Mouse (Mus musculus) kidney, adult 8-10 months (tissue): Measurements from ENCODE around the gene Rps12-ps3.
A peak's percentile ranks its signal among the peaks of the same experiment; 100 is the strongest.

Experiments
- DNase-seq, 2 experiments: peaks; one replicate each; pipeline ENCODE4 v3.0.0; 2022

Rps12-ps3 gene

DNA sequence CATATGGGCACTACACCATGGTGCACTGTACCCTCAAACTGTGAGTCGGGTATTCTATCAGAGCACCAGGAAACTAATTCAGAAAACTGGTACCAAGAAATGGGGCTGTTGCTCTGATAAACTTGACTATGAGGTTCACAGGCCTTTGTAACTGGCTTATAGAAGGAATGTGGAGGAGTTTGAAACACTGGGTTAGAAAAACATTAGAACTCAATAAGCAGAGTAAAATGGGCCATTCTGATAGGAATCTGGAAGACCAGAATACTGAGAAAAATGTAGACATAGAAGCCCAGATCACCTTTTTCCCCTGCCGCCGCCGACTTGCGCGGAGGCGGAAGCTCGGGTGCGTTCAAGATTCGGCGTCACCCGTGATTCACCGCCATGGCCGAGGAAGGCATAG is at the start of gene Rps12-ps3:
Rps12-ps3 (plus strand) TSS at position 301 of the 400 bp plus-strand sequence.
- DNase-seq: no peak

DNA sequence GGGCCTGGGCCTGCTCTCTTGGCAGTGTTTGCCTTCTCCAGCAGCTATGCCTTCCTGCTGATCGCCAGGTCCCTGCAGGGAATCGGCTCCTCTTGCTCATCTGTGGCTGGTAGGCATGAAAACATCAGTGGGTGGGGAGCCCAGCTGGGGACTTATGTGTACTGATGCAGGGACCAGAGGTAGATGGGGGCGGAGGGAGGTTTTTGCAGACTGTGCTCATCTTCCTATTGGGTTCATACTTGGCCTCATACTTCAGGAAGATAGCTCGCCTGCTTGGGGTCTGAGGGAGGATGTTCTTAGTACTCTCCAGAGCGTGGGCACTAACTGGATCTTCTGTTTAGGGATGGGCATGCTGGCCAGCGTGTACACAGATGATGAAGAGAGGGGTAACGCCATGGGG is 48.9 kb upstream of the Rps12-ps3 start:
- no peak for DNase-seq

DNA sequence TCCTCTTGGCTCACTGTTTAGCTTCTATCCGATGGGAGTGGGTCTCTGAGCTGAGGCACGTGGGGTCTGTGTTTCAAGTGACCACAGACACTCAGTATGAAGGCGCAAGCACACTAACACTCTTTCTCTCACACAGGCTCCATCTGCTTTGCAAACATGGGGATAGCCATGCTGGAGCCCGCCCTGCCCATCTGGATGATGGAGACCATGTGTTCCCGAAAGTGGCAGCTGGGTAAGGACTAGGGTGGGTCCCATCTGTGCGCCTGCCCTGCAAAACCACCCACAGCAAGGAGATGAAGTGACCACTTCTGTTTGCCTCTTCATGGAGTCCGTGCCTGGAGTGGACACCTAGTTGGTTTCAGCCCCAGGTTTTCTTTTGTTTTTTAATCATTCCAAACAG is 45.7 kb upstream of the Rps12-ps3 start:
- no peak for DNase-seq

DNA sequence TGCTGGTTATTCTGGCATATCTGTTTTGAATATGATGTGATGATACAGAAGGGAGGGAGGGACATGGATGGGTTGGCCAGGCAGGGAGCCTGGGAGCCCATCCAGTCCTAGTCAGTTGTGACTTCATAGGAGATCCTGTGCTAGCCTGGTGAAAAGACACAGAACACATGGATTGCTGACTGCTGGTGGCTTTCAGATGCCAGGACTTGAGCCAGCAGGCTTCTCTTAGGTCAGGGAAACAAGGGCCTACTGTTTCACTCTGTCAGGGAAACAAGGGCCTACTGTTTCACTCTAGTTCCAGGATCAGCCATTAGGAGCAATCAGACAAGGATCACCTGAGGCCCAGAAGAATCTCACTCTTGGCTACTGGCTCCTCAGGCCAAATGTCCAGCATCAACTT is 41.2 kb upstream of the Rps12-ps3 start:
- no peak for DNase-seq

DNA sequence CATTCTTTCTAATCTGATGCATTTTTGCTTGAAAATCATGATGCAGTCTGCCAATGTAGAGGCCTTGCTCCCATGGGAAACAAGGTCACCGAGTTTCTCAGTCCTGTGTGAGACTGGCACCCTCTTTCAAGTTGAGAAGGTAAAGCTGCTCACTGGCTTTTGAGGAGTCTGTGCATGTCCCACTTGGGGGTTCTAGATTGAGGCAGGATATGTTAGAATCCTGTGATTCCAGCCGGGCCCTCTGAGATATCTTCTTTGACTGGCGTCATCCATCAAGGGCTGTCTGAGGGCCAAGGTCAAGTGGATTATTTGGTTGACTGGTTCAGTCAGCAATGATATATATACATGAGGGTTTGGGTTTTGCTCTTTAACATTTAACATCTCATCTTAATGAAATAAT is 40.1 kb upstream of the Rps12-ps3 start:
- no peak for DNase-seq

DNA sequence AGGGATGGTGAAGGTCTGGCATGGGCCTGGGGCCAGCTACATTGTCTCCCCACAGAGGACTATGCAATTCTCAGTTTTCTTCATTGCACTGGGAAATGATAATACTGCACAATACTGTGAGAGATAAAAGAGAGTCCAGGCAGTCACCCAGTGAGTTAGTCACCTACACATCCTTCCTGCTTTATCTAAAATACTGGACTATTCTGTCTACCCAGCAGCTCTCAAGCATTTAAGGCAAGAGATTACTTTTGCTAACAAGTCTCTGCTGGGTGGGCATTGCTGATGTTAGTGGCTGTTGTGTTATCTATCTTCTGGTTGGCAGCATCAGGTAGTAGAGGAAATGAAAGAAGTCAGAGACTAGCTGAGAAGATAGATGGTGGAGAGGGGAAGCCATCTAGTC is 33.0 kb upstream of the Rps12-ps3 start:
- no peak for DNase-seq

DNA sequence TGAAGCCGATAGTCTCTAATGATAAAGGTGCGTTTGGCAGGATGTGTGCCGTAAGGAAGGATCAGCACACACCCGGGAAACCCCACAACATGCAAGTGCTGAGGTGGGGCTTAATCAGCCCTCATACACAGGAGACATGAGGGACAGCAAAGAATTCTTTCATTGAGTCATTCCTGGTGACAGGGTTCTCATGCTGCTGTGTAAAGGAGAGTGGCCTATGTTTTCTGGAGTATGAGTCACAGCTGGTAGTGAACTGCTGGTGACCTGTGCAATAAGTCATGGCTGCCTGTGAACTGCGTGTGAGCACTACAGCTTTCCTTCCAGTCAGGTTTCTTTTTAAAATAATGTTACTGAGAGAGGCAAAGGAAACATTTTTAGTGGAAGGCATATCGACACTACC is 32.3 kb upstream of the Rps12-ps3 start:
- no peak for DNase-seq

DNA sequence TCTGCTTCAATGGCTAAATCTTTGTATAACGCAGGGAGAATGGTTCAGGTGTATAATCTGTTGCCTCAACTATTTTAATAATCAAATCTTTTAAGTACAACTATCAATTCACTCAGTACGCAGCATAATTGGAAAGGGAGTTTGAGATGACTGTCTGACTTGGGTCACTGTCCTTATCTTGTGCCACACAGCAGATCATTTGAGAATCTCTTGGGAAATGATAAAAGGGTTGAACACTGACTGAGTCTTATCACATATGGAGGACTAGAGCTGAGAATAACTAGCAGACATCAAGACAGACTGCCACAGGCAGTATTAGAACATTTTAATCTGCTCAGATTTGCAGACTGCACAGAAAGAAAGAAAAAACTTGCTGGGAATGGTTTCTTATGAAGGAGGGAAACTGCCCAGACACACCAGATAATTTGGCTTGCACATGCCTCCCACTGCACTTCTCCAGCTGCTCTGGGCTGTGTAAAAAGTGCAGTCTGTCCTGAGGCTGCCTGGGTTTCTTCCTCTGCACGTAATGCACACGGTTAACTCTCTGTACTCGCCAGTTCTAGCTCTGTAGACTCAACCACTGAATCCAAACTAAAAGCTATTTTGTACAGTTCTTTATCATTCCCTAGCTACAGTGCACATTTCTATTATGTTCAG is 29.8 kb upstream of the Rps12-ps3 start:
- DNase-seq: no peak

DNA sequence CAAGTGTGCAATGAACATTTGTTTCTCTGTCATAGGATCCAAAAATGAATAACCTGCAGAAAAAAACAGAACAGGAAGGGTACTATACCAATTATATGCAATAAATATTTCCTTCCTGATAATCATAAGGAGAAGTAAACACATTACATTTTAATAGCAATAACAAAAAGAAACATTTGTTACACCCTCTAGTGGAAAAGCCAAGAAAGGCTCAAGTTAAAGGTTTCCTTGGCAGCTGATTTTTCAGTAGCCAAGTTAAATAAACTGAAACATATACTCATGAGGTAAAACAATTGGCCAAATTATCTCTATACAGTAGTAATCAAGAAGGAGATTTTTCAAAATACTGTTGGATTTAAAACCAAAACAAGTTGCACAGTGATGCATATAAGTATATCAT is 6.8 kb upstream of the Rps12-ps3 start:
- no peak for DNase-seq

DNA sequence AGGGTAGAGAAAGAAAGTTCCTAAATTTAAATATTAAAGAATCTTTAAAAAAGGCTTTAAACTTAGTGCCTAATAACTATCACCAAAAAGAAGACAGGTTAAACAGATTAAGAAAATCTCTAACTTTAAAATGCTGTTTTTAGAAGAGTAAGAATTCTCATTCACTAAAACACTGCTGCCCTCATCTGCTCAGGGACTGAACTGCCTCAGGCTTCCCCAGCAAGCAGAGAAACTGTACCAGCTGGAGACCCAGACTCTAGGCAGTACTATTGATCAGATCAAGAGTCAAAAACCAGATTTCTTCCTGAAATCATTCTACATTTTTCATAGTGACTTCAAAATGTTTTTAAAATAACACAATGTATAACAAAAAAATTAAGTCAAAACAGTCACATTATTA is 5.5 kb upstream of the Rps12-ps3 start:
- no peak for DNase-seq

DNA sequence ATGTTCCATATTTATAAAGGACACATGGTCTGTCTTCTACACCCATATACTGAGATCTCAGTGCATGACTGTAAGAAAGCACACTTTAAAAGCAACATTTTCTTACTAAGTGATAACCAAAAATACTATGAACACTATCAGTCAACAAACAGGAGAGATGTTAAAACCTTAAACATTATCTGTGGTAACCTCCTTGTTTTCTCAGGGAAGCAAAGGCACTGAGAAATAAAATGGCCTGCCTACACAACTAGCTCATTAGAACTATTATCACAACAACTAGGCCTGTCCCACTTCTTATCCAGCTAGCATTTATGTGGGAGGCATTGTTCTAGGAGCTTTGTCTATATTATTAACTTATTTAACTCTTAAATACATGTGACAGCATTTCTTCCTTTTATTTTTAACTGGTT is 8.7 kb downstream of the Rps12-ps3 start:
- no peak for DNase-seq

DNA sequence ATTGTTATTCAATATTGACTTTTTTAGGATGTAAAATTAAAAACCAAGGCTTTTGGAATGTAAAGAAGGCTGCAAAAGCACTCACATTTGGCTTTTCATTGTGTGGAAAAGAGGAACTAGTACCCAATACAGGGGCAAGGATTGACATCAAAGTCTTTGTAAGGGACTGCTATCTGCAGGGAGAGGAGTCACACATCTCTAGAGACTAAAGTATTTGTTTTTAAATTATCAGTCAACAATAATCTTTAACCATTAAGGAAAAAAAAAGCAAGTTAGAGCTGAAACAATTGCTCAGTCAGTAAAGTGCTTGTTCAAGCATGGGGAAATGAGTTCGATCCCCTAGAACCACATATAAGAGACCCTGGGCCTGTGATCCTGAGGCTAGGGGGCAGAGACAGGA is 14.6 kb downstream of the Rps12-ps3 start:
- DNase-seq: no peak

DNA sequence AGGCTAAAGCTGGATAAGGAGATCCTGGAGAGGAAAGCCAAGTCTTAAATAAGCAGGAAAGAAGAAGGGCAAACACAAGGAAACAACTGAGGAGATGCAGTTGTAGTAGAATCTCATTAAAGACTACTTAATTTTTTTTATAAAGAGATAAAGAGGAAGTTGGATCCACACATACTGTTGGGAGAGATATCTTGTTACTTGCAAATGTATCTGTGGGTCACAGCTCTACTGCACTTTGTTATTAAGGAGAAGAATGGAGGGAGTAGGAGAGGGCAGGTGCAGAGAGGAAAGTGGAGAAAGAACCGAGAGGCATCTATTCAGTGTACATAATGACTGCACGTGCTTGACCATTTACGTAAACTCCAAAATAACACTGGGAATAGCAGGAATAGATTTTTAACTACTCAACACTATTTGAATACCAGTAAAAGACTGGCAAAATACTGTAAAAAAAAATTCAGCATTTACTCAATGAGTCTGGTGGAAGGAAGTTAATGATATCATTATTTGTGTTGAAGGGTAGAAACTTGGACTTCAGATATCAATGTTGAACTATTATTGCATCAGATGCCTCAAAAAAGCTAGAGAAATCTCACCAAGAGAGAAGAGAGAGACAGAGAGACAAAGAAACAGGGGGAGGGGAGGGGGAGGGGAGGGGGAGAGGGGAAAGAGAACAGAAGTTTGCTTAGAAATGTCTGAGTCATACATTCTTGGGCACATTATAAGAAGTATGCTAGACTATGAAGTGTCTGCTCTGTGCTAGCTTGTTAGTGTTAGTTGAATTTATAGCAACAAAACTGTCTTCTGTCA is 16.0 kb downstream of the Rps12-ps3 start:
- no peak for DNase-seq

DNA sequence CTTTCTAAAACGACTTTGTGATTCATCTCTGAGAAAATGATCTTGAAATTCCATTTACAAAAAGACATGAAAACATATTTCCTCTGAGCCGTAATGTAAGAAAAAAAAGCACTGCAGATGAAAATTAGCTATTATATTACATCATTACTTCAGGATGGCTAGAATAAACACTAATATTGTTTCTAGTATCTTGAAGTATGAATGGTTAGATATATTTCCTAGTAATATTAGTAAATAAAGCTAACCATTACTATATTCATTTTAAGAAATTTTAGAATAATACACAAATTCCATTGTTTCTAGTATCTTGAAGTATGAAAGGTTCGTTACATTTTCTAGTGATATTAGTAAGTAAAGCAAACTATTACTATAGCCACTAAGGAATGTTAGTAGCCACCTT is 17.8 kb downstream of the Rps12-ps3 start:
- no peak for DNase-seq

DNA sequence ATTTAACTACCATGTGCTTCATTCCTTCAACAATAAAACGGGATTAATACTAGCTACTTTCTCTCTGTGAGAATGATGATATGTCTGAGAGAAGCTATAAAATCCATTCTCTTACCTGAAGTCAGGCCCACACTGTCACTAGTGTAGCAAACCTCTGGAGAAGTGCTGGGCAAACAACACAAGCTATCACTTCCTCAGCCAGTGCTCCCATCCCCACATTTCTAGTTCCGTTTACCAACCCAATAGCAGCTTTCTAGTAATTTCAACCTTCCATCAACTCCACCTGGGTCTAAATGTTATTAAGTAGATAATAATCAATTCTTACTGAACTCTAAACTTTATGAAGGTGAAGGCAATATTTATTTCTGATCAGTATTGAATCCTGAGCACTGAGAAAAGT is 20.9 kb downstream of the Rps12-ps3 start:
- DNase-seq: no peak

DNA sequence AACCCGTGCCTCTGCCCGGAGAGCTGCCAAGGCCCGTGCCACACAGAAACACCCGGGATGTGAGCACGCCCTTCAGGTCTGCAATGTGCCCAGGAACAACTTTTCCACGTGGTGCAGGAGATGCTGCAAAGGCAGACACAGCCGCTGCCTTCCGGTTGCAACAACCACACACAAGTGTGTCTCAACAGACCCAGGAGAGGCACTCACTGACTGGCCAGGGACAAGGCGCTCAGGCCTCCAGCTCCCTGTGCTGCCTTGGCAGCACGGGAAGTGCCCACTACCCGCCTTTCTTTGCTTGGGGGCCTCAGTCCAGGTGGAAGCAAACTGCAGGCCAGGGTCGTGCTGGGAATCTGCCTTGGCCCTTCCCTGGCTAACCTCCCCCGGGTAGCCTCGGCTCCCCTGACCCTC is 22.2 kb downstream of the Rps12-ps3 start:
- peak in 1 of 2 experiments; percentile 17 for DNase-seq

DNA sequence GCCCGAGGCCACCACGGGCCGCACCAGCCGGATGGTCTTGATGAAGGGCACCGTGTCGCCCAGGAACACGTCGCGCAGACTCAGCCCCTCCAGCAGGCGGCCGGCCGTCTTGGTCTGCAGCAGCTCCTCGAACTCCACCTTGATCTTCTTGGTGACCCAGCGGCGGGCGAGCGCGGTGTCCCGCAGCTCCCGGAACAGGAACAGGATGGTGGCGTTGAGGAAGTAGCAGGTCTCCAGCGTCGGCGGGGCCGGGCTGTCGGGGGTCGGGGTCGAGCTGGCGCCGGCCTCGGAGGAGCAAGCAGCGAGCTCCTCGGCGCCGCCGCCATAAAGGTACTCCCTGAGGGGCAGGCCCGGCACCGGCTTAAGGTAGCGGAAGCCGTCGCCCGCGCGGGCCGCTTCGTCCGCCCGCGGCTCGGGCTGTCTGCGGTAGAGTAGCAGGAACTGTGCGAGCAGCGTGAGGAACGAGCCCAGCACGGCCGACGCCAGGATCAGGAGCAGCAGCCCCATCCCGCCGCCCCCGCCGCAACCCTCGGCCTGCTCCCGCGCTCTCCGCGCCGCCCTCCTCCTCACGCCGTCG is 23.1 kb downstream of the Rps12-ps3 start:
- DNase-seq: peak; percentile 27 to 40

DNA sequence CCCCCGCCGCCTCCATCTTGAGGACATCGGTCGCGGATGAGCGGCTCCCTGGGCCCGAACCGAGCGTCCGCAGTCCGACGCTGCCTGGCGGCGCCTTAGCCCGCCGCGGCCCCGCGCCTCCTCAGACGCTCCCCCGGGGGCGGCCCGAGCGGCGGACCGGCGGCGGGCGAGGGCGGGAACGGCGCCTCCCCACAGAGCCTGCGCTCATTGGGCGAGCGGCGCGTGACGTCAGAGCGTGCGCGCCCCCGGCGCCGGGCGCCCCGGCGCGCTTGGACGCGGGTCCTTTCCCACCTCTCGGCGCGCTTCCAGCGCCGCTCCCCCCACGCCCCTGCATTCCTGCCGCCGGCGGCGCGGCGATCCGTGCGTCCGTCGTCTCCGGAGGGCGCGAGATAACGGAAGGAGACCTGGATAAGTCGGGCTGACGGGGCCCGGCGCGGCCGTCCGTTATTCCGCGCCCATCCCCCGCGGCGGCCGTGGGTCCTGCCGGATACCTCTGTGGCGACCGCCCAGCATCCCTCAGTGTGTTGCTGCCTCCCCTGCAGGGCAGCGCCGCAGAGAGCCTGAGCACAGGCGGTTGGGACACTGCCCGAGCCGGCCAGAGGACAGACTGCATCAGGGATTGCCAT is 23.7 kb downstream of the Rps12-ps3 start, which contains the start of gene Pdzd8:
Pdzd8 (minus strand) TSS at position 123 of the 626 bp plus-strand sequence.
- DNase-seq: peak; percentile 84 to 85

DNA sequence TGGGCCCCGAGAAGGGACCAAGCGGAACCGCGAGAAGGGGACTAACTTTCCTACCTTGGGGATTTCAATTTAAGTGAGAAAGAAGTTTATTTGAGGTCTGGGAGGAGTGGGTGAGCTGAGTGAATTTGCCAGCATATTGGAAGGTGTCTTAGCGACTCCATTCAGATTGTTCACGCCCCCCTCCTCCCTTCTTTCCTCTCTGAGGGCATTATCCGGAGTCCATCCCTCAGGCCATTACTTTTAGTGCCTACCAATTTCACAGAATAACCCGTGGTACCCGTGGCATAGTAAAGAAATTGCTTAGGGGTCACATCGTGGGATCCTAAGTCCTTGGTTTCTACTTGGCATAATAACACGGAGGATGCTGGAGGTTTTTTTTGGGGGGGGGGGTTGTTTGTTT is 24.2 kb downstream of the Rps12-ps3 start:
- DNase-seq: no peak

DNA sequence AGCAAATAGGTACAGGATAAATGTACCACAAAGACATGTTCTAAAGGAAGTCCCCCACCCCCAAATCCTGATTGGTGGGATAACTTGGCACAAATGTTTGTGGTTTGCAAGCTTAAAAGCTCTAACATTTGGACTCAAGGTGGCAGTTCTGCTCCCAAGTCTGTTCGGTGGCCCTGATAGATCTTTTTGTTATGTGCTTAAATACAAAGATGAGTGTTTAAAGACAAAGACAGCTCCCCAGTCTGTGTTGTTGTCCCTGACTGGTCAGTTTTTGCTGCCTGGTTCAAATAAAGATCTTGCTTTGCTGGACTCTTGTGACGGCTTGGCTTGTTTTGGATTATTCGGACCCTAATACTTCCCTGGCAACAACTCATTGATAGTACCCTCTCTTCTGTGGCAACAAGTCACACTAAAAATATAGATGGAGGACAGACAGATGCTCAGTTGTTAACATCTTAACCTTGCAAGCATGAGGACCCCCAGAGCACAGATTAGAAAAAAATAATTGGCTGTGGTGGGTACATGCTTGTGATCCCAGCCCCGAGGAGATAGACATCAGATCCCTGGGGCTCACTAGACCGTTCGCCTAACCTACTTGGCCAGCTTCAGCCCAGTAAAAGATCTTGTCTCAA is 27.4 kb downstream of the Rps12-ps3 start:
- DNase-seq: no peak

DNA sequence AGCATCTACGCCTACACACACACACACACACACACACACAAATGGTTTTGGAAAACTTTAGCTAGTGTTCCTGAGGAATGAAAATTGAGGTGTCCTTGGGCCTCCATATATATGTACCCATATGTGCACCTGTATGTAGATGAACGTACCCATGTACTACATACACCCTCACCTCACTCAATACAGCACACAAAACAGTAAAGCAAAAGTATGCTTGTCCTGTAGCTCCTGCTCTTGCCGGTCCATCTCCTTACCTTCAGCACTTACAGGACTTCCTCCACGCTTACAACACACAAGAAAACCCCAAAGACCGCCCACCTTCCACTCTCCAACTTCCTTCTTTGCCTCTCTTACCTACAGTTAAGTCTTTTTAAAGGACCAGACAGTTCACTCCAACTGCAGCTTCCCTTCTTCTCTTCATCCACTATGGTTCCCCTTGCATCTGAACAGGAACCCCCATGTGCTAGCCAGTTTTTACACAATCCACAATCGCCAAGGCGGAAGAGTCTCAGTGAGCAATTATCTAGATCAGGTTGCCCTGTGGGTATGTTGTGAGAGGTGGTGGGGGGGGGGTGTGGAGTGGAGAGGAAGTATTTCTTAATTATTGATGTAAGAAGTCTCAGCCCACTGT is 28.3 kb downstream of the Rps12-ps3 start:
- DNase-seq: no peak

DNA sequence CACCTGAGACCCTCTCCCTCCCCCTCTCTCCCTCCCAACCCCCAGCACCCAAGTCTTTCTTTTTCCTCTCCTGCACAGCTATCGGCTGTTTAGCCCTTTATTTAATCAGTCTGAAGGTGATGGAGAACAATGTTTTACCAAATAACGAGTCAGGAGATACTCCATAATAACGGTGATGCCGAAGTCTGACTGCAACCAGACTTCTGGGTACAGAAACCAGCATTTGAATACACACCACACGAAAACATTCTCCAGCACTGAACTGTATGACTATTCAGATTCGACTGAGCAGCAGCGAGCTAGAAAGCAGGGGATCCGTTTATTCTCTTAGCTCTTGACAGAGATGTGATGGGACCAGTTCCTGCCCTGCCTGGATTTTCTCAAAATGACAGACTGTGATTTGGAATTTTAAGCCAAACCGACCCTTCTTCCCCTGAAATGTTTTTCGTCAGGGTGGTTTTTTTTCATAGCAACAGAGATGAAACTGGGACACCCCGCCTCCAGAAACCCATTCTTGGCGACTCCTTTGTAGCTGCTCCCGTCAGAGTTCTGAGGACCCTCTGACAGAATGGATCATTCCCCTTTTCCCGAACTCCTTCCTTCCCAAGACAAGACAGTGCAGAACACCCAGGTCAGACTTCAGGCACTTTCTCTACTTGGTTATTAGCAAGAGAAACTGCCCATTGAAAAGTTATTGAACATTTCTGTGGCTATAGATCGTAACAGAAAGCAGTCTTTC is 29.2 kb downstream of the Rps12-ps3 start:
- no peak for DNase-seq
